Mouse (Mus musculus) intestine, postnatal 0 days (tissue): ENCODE measurements around the gene Nup62cl. TPM values are rescaled to one million over a fixed set of nuclear protein-coding genes. Genes with fewer than 3 reads are reported as not detected.
A peak's percentile ranks its signal among the peaks of the same experiment; 100 is the strongest.

ENCODE experiments used
- ATAC-seq: fragments of 200-750 bp; cut with Nextera tagmentation; 2 replicates; pipeline ENCODE4 v1.8.0; 2017; ENCODE audit warnings: mild to moderate bottlenecking, moderate TSS enrichment, moderate library complexity
- H3K27ac ChIP-seq: fragments of 300-500 bp; sonication (generic); 2 replicates; pipeline ENCODE4 v1.5.1; 2014; ENCODE audit warnings: mild to moderate bottlenecking, low read depth, low read length, moderate library complexity
- H3K27me3 ChIP-seq: fragments of 300-500 bp; sonication (generic); replicated peaks from 2 replicates; pipeline ENCODE4 v1.6.1; 2014; ENCODE audit warnings: low read length, mixed read lengths; ENCODE audit not compliant: control insufficient read depth, insufficient read depth
- H3K36me3 ChIP-seq: fragments of 300-500 bp; sonication (generic); 2 replicates; pipeline ENCODE4 v1.6.1; 2014; ENCODE audit warnings: mild to moderate bottlenecking, moderate library complexity; ENCODE audit not compliant: control insufficient read depth, insufficient read depth
- H3K4me1 ChIP-seq: fragments of 300-500 bp; sonication (generic); replicated peaks from 2 replicates; pipeline ENCODE4 v1.6.1; 2014; ENCODE audit warnings: antibody characterized with exemption, low read length, mixed read lengths; ENCODE audit not compliant: control insufficient read depth, insufficient read depth
- H3K4me2 ChIP-seq: fragments of 300-500 bp; sonication (generic); replicated peaks from 2 replicates; pipeline ENCODE4 v1.6.1; 2014; ENCODE audit warnings: low read depth, mild to moderate bottlenecking, moderate library complexity
- H3K4me3 ChIP-seq: fragments of 300-500 bp; sonication (generic); 2 replicates; pipeline ENCODE4 v1.5.1; 2014; ENCODE audit warnings: low read depth, low read length
- H3K9ac ChIP-seq: fragments of 300-500 bp; sonication (generic); 2 replicates; pipeline ENCODE4 v1.6.1; 2014; ENCODE audit warnings: mild to moderate bottlenecking, low read depth, low read length
- H3K9me3 ChIP-seq: fragments of 300-500 bp; sonication (generic); 2 replicates; pipeline ENCODE4 v1.6.1; 2016; ENCODE audit warnings: mixed run types; ENCODE audit not compliant: control insufficient read depth
- CTCF ChIP-seq: sonication (generic); IDR thresholded peaks from 2 replicates; pipeline ENCODE4 v1.5.1; 2016; ENCODE audit warnings: low read depth, mild to moderate bottlenecking, control low read depth, antibody characterized with exemption, moderate library complexity
- WGBS: fragments of 180-500 bp; shearing (Covaris S2); extraction: QIAGEN DNeasy Blood & Tissue Kit; methylation state at CpG from one replicate; pipeline ENCODE4 v1.1.7; 2014; 5-methylcytosine and 5-hydroxymethylcytosine counted together
- polyA plus RNA-seq: library from polyadenylated mRNA; unstranded; fragments of >200 nt; fragmentation: Nextera tagmentation; extraction: Ambion mirVana; gene quantifications from 2 replicates; pipeline ENCODE4 v1.2.1, GENCODE M21; 2015

Nup62cl gene
- 0.75 and 1.5 TPM in 2 replicates for polyA plus RNA-seq

- Histone ChIP-seq H3K27me3 (no peaks in the 10 kb centered on the region; the same call in none of the 2 replicates), H3K27ac (no peak within 1 kb of the TSS), H3K4me1 (no peaks in the 10 kb centered on the region), H3K4me3 (peak within 1 kb of the TSS; percentile 40), H3K36me3 (no peaks in the 10 kb centered on the region), H3K9ac (no peak within 1 kb of the TSS), H3K4me2 (peak within 1 kb of the TSS; percentile 63), H3K9me3 (no peaks in the 10 kb centered on the region)
- no peak for TF ChIP-seq CTCF
- 31% methylated on average over 60 of the region's 64 CpGs for WGBS
- ATAC-seq, result peak; percentile 78
Observed at GRCm38 (mm10) chrX:140062135-140062975, at the start of gene Nup62cl, which contains the start of gene Pih1h3b. Nup62cl (minus strand) TSS chrX:140062712. Pih1h3b (plus strand) TSS chrX:140062879.

GRCm38 (mm10) chrX:140094066-140094465 lies 31.6 kb upstream of the Nup62cl start:
- no peak for TF ChIP-seq CTCF
- Histone ChIP-seq H3K27me3 (no peaks in the 10 kb centered on the region), H3K9me3 (no peaks in the 10 kb centered on the region), H3K4me3 (no peak overlapping the region), H3K9ac (no peak overlapping the region), H3K4me1 (no peaks in the 10 kb centered on the region), H3K4me2 (no peak overlapping the region), H3K36me3 (no peaks in the 10 kb centered on the region), H3K27ac (no peak overlapping the region)
- 79% methylated on average over 2 of the region's 2 CpGs for WGBS
- no peak for ATAC-seq

- H3K9me3 ChIP-seq, result no peaks in the 10 kb centered on the region
- no peak overlapping the region for H3K4me3 ChIP-seq
- H3K9ac ChIP-seq, result no peak overlapping the region
- 92% methylated on average over 2 of the region's 2 CpGs for WGBS
- no peak for TF ChIP-seq CTCF
- H3K36me3 ChIP-seq, result no peaks in the 10 kb centered on the region
- no peaks in the 10 kb centered on the region; the same call in 1 of the 2 replicates for H3K27me3 ChIP-seq
- no peaks in the 10 kb centered on the region for H3K4me1 ChIP-seq
- H3K4me2 ChIP-seq, result no peak overlapping the region
- no peak for ATAC-seq
- H3K27ac ChIP-seq, result no peak overlapping the region
Observed at GRCm38 (mm10) chrX:140082535-140082934, 20.0 kb upstream of the Nup62cl start.

- 0 out of 2 replicates have a peak, but pooled peaks have one; percentile 25 for ATAC-seq
- no peaks in the 10 kb centered on the region for H3K36me3 ChIP-seq
- H3K9me3 ChIP-seq, result no peaks in the 10 kb centered on the region
- WGBS, result 27% methylated on average over 77 of the region's 90 CpGs
- no peaks in the 10 kb centered on the region for H3K4me1 ChIP-seq
- no peaks in the 10 kb centered on the region; the same call in none of the 2 replicates for H3K27me3 ChIP-seq
- H3K4me2 ChIP-seq, result peak overlapping the region; percentile 63
- no peak for TF ChIP-seq CTCF
- peak overlapping the region; percentile 40 for H3K4me3 ChIP-seq
- no peak overlapping the region for H3K9ac ChIP-seq
- no peak overlapping the region for H3K27ac ChIP-seq
Observed at GRCm38 (mm10) chrX:140060886-140061874, 1.3 kb downstream of the Nup62cl start.

- no peaks in the 10 kb centered on the region for H3K9me3 ChIP-seq
- no peak overlapping the region for H3K9ac ChIP-seq
- peak overlapping the region; percentile 62; the same call in 1 of the 2 replicates for H3K4me2 ChIP-seq
- no peak for TF ChIP-seq CTCF
- ATAC-seq, result no peak
- WGBS, result 83% methylated on average over 4 of the region's 4 CpGs
- peak overlapping the region; percentile 48; the same call in 1 of the 2 replicates for H3K4me3 ChIP-seq
- H3K27me3 ChIP-seq, result no peaks in the 10 kb centered on the region
- peaks cover 3% of the 10 kb centered on the region; the same call in 1 of the 2 replicates for H3K36me3 ChIP-seq
- no peak overlapping the region for H3K27ac ChIP-seq
- H3K4me1 ChIP-seq, result no peaks in the 10 kb centered on the region
Observed at GRCm38 (mm10) chrX:139998691-139999065, 63.8 kb downstream of the Nup62cl start.
